In the genomic region with DNA sequence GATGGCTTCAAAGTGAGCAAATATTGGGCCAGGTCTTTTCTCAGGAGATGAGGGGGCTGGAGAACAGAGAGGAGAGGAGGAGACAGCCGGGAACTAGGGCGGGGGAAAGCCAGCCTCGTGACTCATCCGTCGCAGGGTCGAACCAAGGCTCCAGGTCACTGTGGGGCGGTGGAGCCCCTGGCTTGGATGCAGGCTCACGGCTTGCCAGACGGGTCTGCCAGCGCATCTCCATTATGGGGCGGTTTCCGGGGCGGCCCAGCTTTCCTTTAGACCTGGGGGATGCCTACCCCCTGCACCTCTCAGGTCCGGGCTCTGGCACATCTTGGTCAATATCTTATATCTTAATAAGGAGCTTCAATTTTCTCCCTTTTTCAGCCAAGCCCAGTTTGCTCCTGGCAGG, we compare ENCODE assay signal across 9 mouse cellular contexts. TPM values are rescaled to one million over a fixed set of nuclear protein-coding genes. Genes with fewer than 3 reads are reported as not detected.
A peak's percentile ranks its signal among the peaks of the same experiment; 100 is the strongest.
DNase-seq lines count a peak whose midpoint lies in the region; ATAC-seq lines count a peak whose summit lies in the region.
"Had no signal": no experiment of that assay in that cellular context is flagged by ENCODE, and none has a peak within 500 bp of the region (broad histone marks: within the 10 kb centered on the region; RNA-seq: fewer than 3 reads in every experiment).

No protein-coding gene starts in this region.

- no peak for ATAC-seq in heart, embryonic 13.5 days (ENCODE audit: extremely low read depth, insufficient number of reproducible peaks, low FRiP score, low TSS enrichment)
- no peak for ATAC-seq in forebrain, embryonic 15.5 days (replicated peaks)

- WGBS in heart, embryonic 13.5 days, result 17% methylated on average over 14 of the region's 14 CpGs
- 9% methylated on average over 14 of the region's 14 CpGs for WGBS in forebrain, embryonic 15.5 days

- H3K4me1 ChIP-seq in heart, embryonic 13.5 days, result peaks cover 23% of the 10 kb centered on the region
- peaks cover 9% of the 10 kb centered on the region for H3K4me1 ChIP-seq in forebrain, embryonic 15.5 days

- H3K4me3 ChIP-seq in heart, embryonic 13.5 days, result no peak overlapping the region
- H3K4me3 ChIP-seq in forebrain, embryonic 15.5 days, result no peak overlapping the region

- H3K27me3 ChIP-seq in heart, embryonic 13.5 days (replicated peaks), result peaks cover 10% of the 10 kb centered on the region; the same call in 1 of the 2 replicates
- H3K27me3 ChIP-seq in forebrain, embryonic 15.5 days, result no peaks in the 10 kb centered on the region; the same call in 1 of the 2 replicates

- H3K36me3 ChIP-seq in heart, embryonic 13.5 days, result no peaks in the 10 kb centered on the region
- no peaks in the 10 kb centered on the region for H3K36me3 ChIP-seq in forebrain, embryonic 15.5 days
- H3K36me3 ChIP-seq: liver, embryonic 15.5 days had no signal

- DNase-seq in adrenal gland, postnatal 10 days, result peak; percentile 25
- no peak for DNase-seq in adrenal gland, adult 8-10 months
- peak; percentile 27 for DNase-seq in ovary, postnatal 36 days (ENCODE audit: low spot score)
- no peak for DNase-seq in ovary, postnatal 14 days (ENCODE audit: low spot score)
- peak; percentile 23 for DNase-seq in neural tube, embryonic 10.5 days (ENCODE audit: extremely low spot score, low spot score)
- no peak for DNase-seq in layer of hippocampus, adult 8-10 months (ENCODE audit: low spot score in 2 of 2)

- no peak overlapping the region for H3K9ac ChIP-seq in heart, embryonic 13.5 days
- no peak overlapping the region for H3K9ac ChIP-seq in forebrain, embryonic 15.5 days (replicated peaks)
- H3K9ac ChIP-seq: liver, embryonic 15.5 days had no signal

- H3K4me2 ChIP-seq in heart, embryonic 13.5 days, result peak overlapping the region; percentile 99
- H3K4me2 ChIP-seq in forebrain, embryonic 15.5 days (replicated peaks), result no peak overlapping the region

- H3K27ac ChIP-seq in heart, embryonic 13.5 days (replicated peaks), result no peak overlapping the region
- H3K27ac ChIP-seq in forebrain, embryonic 15.5 days (replicated peaks), result no peak overlapping the region
- H3K27ac ChIP-seq: liver, embryonic 15.5 days had no signal

- 0 out of 2 replicates have a peak, but pooled peaks cover 1% of the 10 kb centered on the region for H3K9me3 ChIP-seq in heart, embryonic 13.5 days
- no peaks in the 10 kb centered on the region for H3K9me3 ChIP-seq in forebrain, embryonic 15.5 days
- H3K9me3 ChIP-seq: liver, embryonic 15.5 days had no signal

RNA-seq across cellular contexts. Expression of gene Gfpt2, which starts 0.8 kb away (rescaled TPM):
- 1 to 10 TPM; 5.8 to 5.9 TPM for total RNA-seq in adrenal gland, postnatal 10 days (2021)
- 1 to 10 TPM; 3.5 to 4.9 (median 4.4) TPM for total RNA-seq in adrenal gland, adult 8-10 months (2022)
- polyA plus RNA-seq in heart, embryonic 13.5 days (2015; fragmentation: Nextera tagmentation; extraction: Ambion mirVana), result 9.1 and 10.9 TPM in 2 replicates
- total RNA-seq in layer of hippocampus, adult 8-10 months (2022), result 1 to 10 TPM; 4.2 to 8.5 (median 6.7) TPM
- 9.3 and 11.1 TPM in 2 replicates for polyA plus RNA-seq in forebrain, embryonic 15.5 days (2015; fragmentation: Nextera tagmentation; extraction: Ambion mirVana)

RNA-seq across cellular contexts. Expression of gene Mapk9, which starts 53.4 kb away (rescaled TPM):
- 10 to 100 TPM; 56.4 to 67.8 TPM for total RNA-seq in adrenal gland, postnatal 10 days (2021)
- total RNA-seq in adrenal gland, adult 8-10 months (2022), result 10 to 100 TPM; 71.4 to 99.2 (median 87.3) TPM
- polyA plus RNA-seq in heart, embryonic 13.5 days (2015; fragmentation: Nextera tagmentation; extraction: Ambion mirVana), result 23.7 and 29.1 TPM in 2 replicates
- 100 to 1,000 TPM; 143 to 179 (median 165) TPM for total RNA-seq in layer of hippocampus, adult 8-10 months (2022)
- polyA plus RNA-seq in forebrain, embryonic 15.5 days (2015; fragmentation: Nextera tagmentation; extraction: Ambion mirVana), result 46.8 and 47.2 TPM in 2 replicates

Comparison
In these comparisons a context has a peak if more than half of its experiments do, and no peak if none do; other contexts are left out.
1. DNase-seq: peak in adrenal gland, postnatal 10 days (single experiment), ovary, postnatal 36 days (single experiment) and neural tube, embryonic 10.5 days (single experiment); none in adrenal gland, adult 8-10 months (single experiment), ovary, postnatal 14 days (single experiment) and layer of hippocampus, adult 8-10 months (0 of 2).